Mouse (Mus musculus) forebrain, embryonic 15.5 days (tissue): ENCODE results near the gene Dnal4. TPM values are rescaled to one million over a fixed set of nuclear protein-coding genes. Genes with fewer than 3 reads are reported as not detected.
A peak's percentile ranks its signal among the peaks of the same experiment; 100 is the strongest.

Experiments used
- ATAC-seq: fragments of 200-750 bp; cut with Nextera tagmentation; replicated peaks from 2 replicates; pipeline ENCODE4 v1.8.0; 2017; ENCODE audit warnings: mild to moderate bottlenecking, moderate TSS enrichment, moderate library complexity
- H3K27ac ChIP-seq: fragments of 300-500 bp; sonication (generic); replicated peaks from 2 replicates; pipeline ENCODE4 v1.5.1; 2015; ENCODE audit warnings: mild to moderate bottlenecking, inconsistent platforms
- H3K27me3 ChIP-seq: fragments of 300-500 bp; sonication (generic); 2 replicates; pipeline ENCODE4 v1.6.1; 2015; ENCODE audit warnings: inconsistent platforms
- H3K36me3 ChIP-seq: fragments of 300-500 bp; sonication (generic); 2 replicates; pipeline ENCODE4 v1.6.1; 2015; ENCODE audit warnings: mild to moderate bottlenecking, inconsistent platforms
- H3K4me1 ChIP-seq: fragments of 300-500 bp; sonication (generic); 2 replicates; pipeline ENCODE4 v1.6.1; 2015; ENCODE audit warnings: inconsistent platforms
- H3K4me2 ChIP-seq: fragments of 300-500 bp; sonication (generic); replicated peaks from 2 replicates; pipeline ENCODE4 v1.6.1; 2015; ENCODE audit warnings: mild to moderate bottlenecking, inconsistent platforms
- H3K4me3 ChIP-seq: fragments of 300-500 bp; sonication (generic); 2 replicates; pipeline ENCODE4 v1.5.1; 2015; ENCODE audit warnings: mild to moderate bottlenecking, inconsistent platforms
- H3K9ac ChIP-seq: fragments of 300-500 bp; sonication (generic); replicated peaks from 2 replicates; pipeline ENCODE4 v1.6.1; 2015; ENCODE audit warnings: mild to moderate bottlenecking, inconsistent platforms
- H3K9me3 ChIP-seq: fragments of 300-500 bp; sonication (generic); 2 replicates; pipeline ENCODE4 v1.6.1; 2016; ENCODE audit warnings: inconsistent platforms
- WGBS: fragments of 180-500 bp; shearing (Covaris S2); methylation state at CpG from one replicate; pipeline ENCODE4 v1.1.7; 2015; ENCODE audit warnings: mixed read lengths; 5-methylcytosine and 5-hydroxymethylcytosine counted together
- polyA plus RNA-seq: library from polyadenylated mRNA; unstranded; fragments of >200 nt; fragmentation: Nextera tagmentation; extraction: Ambion mirVana; gene quantifications from 2 replicates; pipeline ENCODE4 v1.2.1, GENCODE M21; 2015

The Dnal4 gene
- polyA plus RNA-seq, 1 experiment from 2014 or later: 99.9 TPM

GRCm38 (mm10) chr15:79796256-79796655 is 18.6 kb upstream of the Dnal4 start:
- Histone ChIP-seq H3K4me3 (no peak overlapping the region), H3K9ac (no peak overlapping the region), H3K27me3 (no peaks in the 10 kb centered on the region), H3K4me2 (no peak overlapping the region), H3K36me3 (no peaks in the 10 kb centered on the region), H3K27ac (no peak overlapping the region), H3K4me1 (peaks cover 3% of the 10 kb centered on the region; the same call in 1 of the 2 replicates), H3K9me3 (no peaks in the 10 kb centered on the region)
- ATAC-seq: no peak
- WGBS: 76% methylated on average over 12 of the region's 12 CpGs

- peaks cover 3% of the 10 kb centered on the region; the same call in 1 of the 2 replicates for H3K4me1 ChIP-seq
- WGBS: 41% methylated on average over 20 of the region's 20 CpGs
- no peak for ATAC-seq
- no peak overlapping the region for H3K27ac ChIP-seq
- H3K9ac ChIP-seq: no peak overlapping the region
- no peaks in the 10 kb centered on the region for H3K9me3 ChIP-seq
- H3K4me3 ChIP-seq: no peak overlapping the region
- no peak overlapping the region for H3K4me2 ChIP-seq
- H3K27me3 ChIP-seq: no peaks in the 10 kb centered on the region
- no peaks in the 10 kb centered on the region for H3K36me3 ChIP-seq
These were observed 16.5 kb upstream of the Dnal4 start for GRCm38 (mm10) chr15:79794173-79794572.

GRCm38 (mm10) chr15:79793076-79793475 is 15.4 kb upstream of the Dnal4 start:
- no peaks in the 10 kb centered on the region for H3K27me3 ChIP-seq
- H3K9me3 ChIP-seq: no peaks in the 10 kb centered on the region
- H3K4me3 ChIP-seq: no peak overlapping the region
- no peak for ATAC-seq
- H3K27ac ChIP-seq: no peak overlapping the region
- H3K4me2 ChIP-seq: no peak overlapping the region
- 94% methylated on average over 9 of the region's 9 CpGs for WGBS
- no peak overlapping the region for H3K9ac ChIP-seq
- no peaks in the 10 kb centered on the region for H3K36me3 ChIP-seq
- H3K4me1 ChIP-seq: peaks cover 3% of the 10 kb centered on the region; the same call in 1 of the 2 replicates

GRCm38 (mm10) chr15:79792455-79792854 is 14.8 kb upstream of the Dnal4 start:
- peaks cover 3% of the 10 kb centered on the region; the same call in 1 of the 2 replicates for H3K4me1 ChIP-seq
- H3K27ac ChIP-seq: no peak overlapping the region
- H3K4me2 ChIP-seq: no peak overlapping the region
- H3K27me3 ChIP-seq: no peaks in the 10 kb centered on the region
- no peak overlapping the region for H3K9ac ChIP-seq
- no peaks in the 10 kb centered on the region for H3K9me3 ChIP-seq
- H3K36me3 ChIP-seq: no peaks in the 10 kb centered on the region
- H3K4me3 ChIP-seq: no peak overlapping the region
- ATAC-seq: no peak
- 17% methylated on average over 19 of the region's 19 CpGs for WGBS

GRCm38 (mm10) chr15:79791502-79791901 is 13.9 kb upstream of the Dnal4 start:
- no peak for ATAC-seq
- H3K4me1 ChIP-seq: peaks cover 3% of the 10 kb centered on the region; the same call in 1 of the 2 replicates
- no peak overlapping the region for H3K9ac ChIP-seq
- no peak overlapping the region for H3K4me2 ChIP-seq
- no peaks in the 10 kb centered on the region for H3K36me3 ChIP-seq
- no peak overlapping the region for H3K27ac ChIP-seq
- no peaks in the 10 kb centered on the region for H3K9me3 ChIP-seq
- WGBS: 5% methylated on average over 12 of the region's 12 CpGs
- H3K4me3 ChIP-seq: no peak overlapping the region
- no peaks in the 10 kb centered on the region for H3K27me3 ChIP-seq

GRCm38 (mm10) chr15:79790905-79791304 is 13.3 kb upstream of the Dnal4 start:
- WGBS: 91% methylated on average over 6 of the region's 6 CpGs
- no peak for ATAC-seq
- Histone ChIP-seq H3K9ac (no peak overlapping the region), H3K27ac (no peak overlapping the region), H3K4me1 (no peaks in the 10 kb centered on the region), H3K9me3 (no peaks in the 10 kb centered on the region), H3K36me3 (no peaks in the 10 kb centered on the region), H3K4me2 (no peak overlapping the region), H3K27me3 (no peaks in the 10 kb centered on the region), H3K4me3 (no peak overlapping the region)

- Histone ChIP-seq H3K9ac (no peak overlapping the region), H3K27ac (no peak overlapping the region), H3K9me3 (no peaks in the 10 kb centered on the region), H3K4me3 (no peak overlapping the region), H3K4me2 (no peak overlapping the region), H3K36me3 (no peaks in the 10 kb centered on the region), H3K4me1 (no peaks in the 10 kb centered on the region), H3K27me3 (no peaks in the 10 kb centered on the region)
- ATAC-seq: no peak
- 58% methylated on average over 8 of the region's 8 CpGs for WGBS
These were observed 12.5 kb upstream of the Dnal4 start for GRCm38 (mm10) chr15:79790111-79790510.

- no peaks in the 10 kb centered on the region for H3K9me3 ChIP-seq
- no peaks in the 10 kb centered on the region for H3K27me3 ChIP-seq
- H3K4me1 ChIP-seq: no peaks in the 10 kb centered on the region
- WGBS: 51% methylated on average over 8 of the region's 8 CpGs
- no peaks in the 10 kb centered on the region for H3K36me3 ChIP-seq
- no peak overlapping the region for H3K4me2 ChIP-seq
- ATAC-seq: no peak
- H3K4me3 ChIP-seq: no peak overlapping the region
- H3K9ac ChIP-seq: no peak overlapping the region
- no peak overlapping the region for H3K27ac ChIP-seq
These were observed 10.2 kb upstream of the Dnal4 start for GRCm38 (mm10) chr15:79787815-79788214.

GRCm38 (mm10) chr15:79785056-79785455 is 7.4 kb upstream of the Dnal4 start:
- no peaks in the 10 kb centered on the region for H3K27me3 ChIP-seq
- no peak for ATAC-seq
- no peak overlapping the region for H3K9ac ChIP-seq
- 80% methylated on average over 1 of the region's 1 CpGs for WGBS
- H3K4me3 ChIP-seq: no peak overlapping the region
- H3K4me1 ChIP-seq: no peaks in the 10 kb centered on the region
- H3K4me2 ChIP-seq: no peak overlapping the region
- no peaks in the 10 kb centered on the region for H3K36me3 ChIP-seq
- H3K27ac ChIP-seq: no peak overlapping the region
- no peaks in the 10 kb centered on the region for H3K9me3 ChIP-seq

GRCm38 (mm10) chr15:79775662-79776061 is 2.0 kb downstream of the Dnal4 start:
- H3K9ac ChIP-seq: no peak overlapping the region
- no peak overlapping the region for H3K27ac ChIP-seq
- no peak for ATAC-seq
- no peaks in the 10 kb centered on the region for H3K9me3 ChIP-seq
- 75% methylated on average over 7 of the region's 7 CpGs for WGBS
- H3K36me3 ChIP-seq: no peaks in the 10 kb centered on the region
- H3K4me3 ChIP-seq: no peak overlapping the region
- H3K27me3 ChIP-seq: no peaks in the 10 kb centered on the region
- peaks cover 31% of the 10 kb centered on the region for H3K4me1 ChIP-seq
- no peak overlapping the region for H3K4me2 ChIP-seq

GRCm38 (mm10) chr15:79774117-79775027 is 3.3 kb downstream of the Dnal4 start:
- peak; percentile 98 for ATAC-seq

GRCm38 (mm10) chr15:79770629-79771240 is 6.9 kb downstream of the Dnal4 start:
- H3K36me3 ChIP-seq: no peaks in the 10 kb centered on the region
- peaks cover 79% of the 10 kb centered on the region for H3K4me1 ChIP-seq
- ATAC-seq: no peak
- no peak overlapping the region for H3K9ac ChIP-seq
- H3K4me2 ChIP-seq: 0 out of 2 replicates have a peak overlapping the region, but pooled peaks have one; percentile 4
- no peak overlapping the region for H3K27ac ChIP-seq
- no peaks in the 10 kb centered on the region for H3K9me3 ChIP-seq
- H3K4me3 ChIP-seq: no peak overlapping the region
- H3K27me3 ChIP-seq: no peaks in the 10 kb centered on the region
- WGBS: 48% methylated on average over 21 of the region's 21 CpGs

More at GRCm38 (mm10) chr15:79774117-79775027, 3.3 kb downstream of the Dnal4 start:
- no peaks in the 10 kb centered on the region for H3K9me3 ChIP-seq
- WGBS: under 1% methylated on average over 49 of the region's 50 CpGs
- peak overlapping the region; percentile 73 for H3K4me2 ChIP-seq
- peak overlapping the region; percentile 89 for H3K9ac ChIP-seq
- no peaks in the 10 kb centered on the region for H3K27me3 ChIP-seq
- peak overlapping the region; percentile 67 for H3K27ac ChIP-seq
- peaks cover 44% of the 10 kb centered on the region for H3K4me1 ChIP-seq
- H3K4me3 ChIP-seq: peak overlapping the region; percentile 97
- H3K36me3 ChIP-seq: no peaks in the 10 kb centered on the region
